Mouse (Mus musculus): Measurements from ENCODE around the gene Cxcr3. TPM values are rescaled to one million over a fixed set of nuclear protein-coding genes. Genes with fewer than 3 reads are reported as not detected.

Gene Cxcr3
- polyA plus RNA-seq, 1 experiment from 2014 or later: 0.27 TPM

GRCm38 (mm10) chrX:101733288-101733687, 781 bp downstream of the Cxcr3 start:
- Histone ChIP-seq H3K27ac (no peak overlapping the region), H3K9ac (no peak overlapping the region), H3K36me3 (no peaks in the 10 kb centered on the region), H3K4me2 (no peak overlapping the region), H3K4me1 (replicated peaks) (no peaks in the 10 kb centered on the region), H3K4me3 (no peak overlapping the region), H3K9me3 (no peaks in the 10 kb centered on the region), H3K27me3 (peaks cover 16% of the 10 kb centered on the region; the same call in 1 of the 2 replicates)
- no peak for ATAC-seq (ENCODE audit: low FRiP score)
- WGBS: 88% methylated on average over 3 of the region's 3 CpGs

- Histone ChIP-seq H3K36me3 (no peaks in the 10 kb centered on the region), H3K27me3 (peaks cover 16% of the 10 kb centered on the region; the same call in 1 of the 2 replicates), H3K9me3 (no peaks in the 10 kb centered on the region), H3K4me1 (replicated peaks) (no peaks in the 10 kb centered on the region), H3K9ac (no peak overlapping the region), H3K4me3 (no peak overlapping the region), H3K4me2 (no peak overlapping the region), H3K27ac (no peak overlapping the region)
- no peak for ATAC-seq (ENCODE audit: low FRiP score)
- 78% methylated on average over 12 of the region's 12 CpGs for WGBS
Observed at GRCm38 (mm10) chrX:101732644-101733043, 1.4 kb downstream of the Cxcr3 start.

GRCm38 (mm10) chrX:101730010-101730409, 4.1 kb downstream of the Cxcr3 start:
- Histone ChIP-seq H3K36me3 (no peaks in the 10 kb centered on the region), H3K4me1 (replicated peaks) (no peaks in the 10 kb centered on the region), H3K27me3 (peaks cover 3% of the 10 kb centered on the region; the same call in 1 of the 2 replicates), H3K9me3 (no peaks in the 10 kb centered on the region), H3K9ac (no peak overlapping the region), H3K4me3 (no peak overlapping the region), H3K4me2 (no peak overlapping the region), H3K27ac (no peak overlapping the region)
- no peak for ATAC-seq (ENCODE audit: low FRiP score)

GRCm38 (mm10) chrX:101720401-101720800, 13.7 kb downstream of the Cxcr3 start:
- WGBS: 61% methylated on average over 1 of the region's 1 CpGs

GRCm38 (mm10) chrX:101705111-101705510, 29.0 kb downstream of the Cxcr3 start:
- 78% methylated on average over 7 of the region's 7 CpGs for WGBS

More at GRCm38 (mm10) chrX:101720401-101720800, 13.7 kb downstream of the Cxcr3 start:
- Histone ChIP-seq H3K27me3 (peaks cover 26% of the 10 kb centered on the region; the same call in 1 of the 2 replicates), H3K4me3 (no peak overlapping the region), H3K9me3 (no peaks in the 10 kb centered on the region), H3K27ac (no peak overlapping the region), H3K9ac (no peak overlapping the region), H3K4me2 (no peak overlapping the region), H3K4me1 (replicated peaks) (no peaks in the 10 kb centered on the region), H3K36me3 (no peaks in the 10 kb centered on the region)
- no peak for ATAC-seq (ENCODE audit: low FRiP score)

GRCm38 (mm10) chrX:101698232-101698631, 35.8 kb downstream of the Cxcr3 start:
- H3K9ac ChIP-seq: no peak overlapping the region
- H3K4me3 ChIP-seq: no peak overlapping the region
- H3K4me1 ChIP-seq (replicated peaks): no peaks in the 10 kb centered on the region
- WGBS: 58% methylated on average over 23 of the region's 23 CpGs
- ATAC-seq (ENCODE audit: low FRiP score): no peak
- H3K4me2 ChIP-seq: no peak overlapping the region
- no peak overlapping the region for H3K27ac ChIP-seq
- no peaks in the 10 kb centered on the region for H3K36me3 ChIP-seq
- H3K9me3 ChIP-seq: peaks cover 10% of the 10 kb centered on the region
- peaks cover 3% of the 10 kb centered on the region; the same call in 1 of the 2 replicates for H3K27me3 ChIP-seq

More at GRCm38 (mm10) chrX:101705111-101705510, 29.0 kb downstream of the Cxcr3 start:
- H3K4me3 ChIP-seq: no peak overlapping the region
- no peaks in the 10 kb centered on the region for H3K36me3 ChIP-seq
- no peak overlapping the region for H3K4me2 ChIP-seq
- no peak overlapping the region for H3K27ac ChIP-seq
- H3K9ac ChIP-seq: no peak overlapping the region
- no peaks in the 10 kb centered on the region for H3K4me1 ChIP-seq (replicated peaks)
- ATAC-seq (ENCODE audit: low FRiP score): no peak
- no peaks in the 10 kb centered on the region for H3K27me3 ChIP-seq
- H3K9me3 ChIP-seq: no peaks in the 10 kb centered on the region

- peaks cover 10% of the 10 kb centered on the region for H3K9me3 ChIP-seq
- no peak overlapping the region for H3K4me2 ChIP-seq
- peaks cover 3% of the 10 kb centered on the region; the same call in 1 of the 2 replicates for H3K27me3 ChIP-seq
- WGBS: 67% methylated on average over 53 of the region's 54 CpGs
- no peak for ATAC-seq (ENCODE audit: low FRiP score)
- H3K9ac ChIP-seq: no peak overlapping the region
- H3K27ac ChIP-seq: no peak overlapping the region
- no peak overlapping the region for H3K4me3 ChIP-seq
- no peaks in the 10 kb centered on the region for H3K4me1 ChIP-seq (replicated peaks)
- H3K36me3 ChIP-seq: no peaks in the 10 kb centered on the region
Observed at GRCm38 (mm10) chrX:101697537-101697936, 36.5 kb downstream of the Cxcr3 start.

- Histone ChIP-seq H3K4me2 (no peak overlapping the region), H3K4me3 (no peak overlapping the region), H3K9me3 (peaks cover 10% of the 10 kb centered on the region), H3K9ac (no peak overlapping the region), H3K27me3 (peaks cover 3% of the 10 kb centered on the region; the same call in 1 of the 2 replicates), H3K36me3 (no peaks in the 10 kb centered on the region), H3K4me1 (replicated peaks) (no peaks in the 10 kb centered on the region), H3K27ac (no peak overlapping the region)
- 92% methylated on average over 27 of the region's 27 CpGs for WGBS
- ATAC-seq (ENCODE audit: low FRiP score): no peak
Observed at GRCm38 (mm10) chrX:101695686-101696085, 38.4 kb downstream of the Cxcr3 start.

Other genes starting within 250 kb of the Cxcr3 start
- 15.1 and 16.4 TPM in 2 replicates for gene Taf1, start 201.5 kb downstream of the Cxcr3 start, polyA plus RNA-seq (2015; fragmentation: Nextera tagmentation; extraction: Ambion mirVana)
- 194 and 197 TPM in 2 replicates for gene Ogt, start 94.2 kb downstream of the Cxcr3 start, polyA plus RNA-seq (2015; fragmentation: Nextera tagmentation; extraction: Ambion mirVana)
- gene Gm4779, start 60.2 kb upstream of the Cxcr3 start, polyA plus RNA-seq (2015; fragmentation: Nextera tagmentation; extraction: Ambion mirVana): 0.10 TPM in 1 of 2 replicates, not detected in the other
- 0.16 TPM in 1 of 2 replicates, not detected in the other for gene 8030474K03Rik, start 60.4 kb upstream of the Cxcr3 start, polyA plus RNA-seq (2015; fragmentation: Nextera tagmentation; extraction: Ambion mirVana)
- 5.2 and 7.1 TPM in 2 replicates for gene Nhsl2, start 115.1 kb upstream of the Cxcr3 start, polyA plus RNA-seq (2015; fragmentation: Nextera tagmentation; extraction: Ambion mirVana)

Data from hindbrain, embryonic 13.5 days (tissue).